Mouse (Mus musculus) liver, adult (tissue): ENCODE results near the gene Lrrc39.

ENCODE experiments used
- GATA4 ChIP-seq: IDR thresholded peaks from 2 replicates; pipeline ENCODE4 v1.6.1; 2014; ENCODE audit warnings: mild to moderate bottlenecking, low read length; ENCODE audit not compliant: insufficient replicate concordance

Gene Lrrc39

GRCm38 (mm10) chr3:116595603-116595991, 32.8 kb downstream of the Lrrc39 start:
- TF ChIP-seq GATA4: no peak

GRCm38 (mm10) chr3:116599705-116600104, 36.9 kb downstream of the Lrrc39 start:
- TF ChIP-seq GATA4: no peak

DNA sequence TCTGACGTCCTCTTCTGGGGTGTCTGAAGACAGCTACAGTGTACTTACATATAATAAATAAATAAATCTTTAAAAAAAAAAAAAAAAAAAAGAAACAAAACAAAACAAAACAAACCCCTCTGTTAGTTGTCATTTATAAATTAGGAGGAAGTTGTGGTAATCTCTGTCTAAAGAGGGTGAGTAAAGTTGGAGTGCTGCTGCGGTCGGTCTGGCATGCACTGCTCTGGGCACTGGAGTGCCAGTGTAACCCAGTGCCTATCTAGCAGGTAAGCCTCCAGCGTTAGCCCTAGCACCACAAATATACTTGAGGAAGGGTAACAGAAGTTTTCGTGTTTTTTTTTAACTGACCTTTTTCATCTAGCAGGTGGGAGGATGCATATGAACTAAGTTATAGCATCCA, 38.2 kb downstream of the Lrrc39 start:
- TF ChIP-seq GATA4: no peak

GRCm38 (mm10) chr3:116601781-116602180, 39.0 kb downstream of the Lrrc39 start:
- no peak for TF ChIP-seq GATA4

DNA sequence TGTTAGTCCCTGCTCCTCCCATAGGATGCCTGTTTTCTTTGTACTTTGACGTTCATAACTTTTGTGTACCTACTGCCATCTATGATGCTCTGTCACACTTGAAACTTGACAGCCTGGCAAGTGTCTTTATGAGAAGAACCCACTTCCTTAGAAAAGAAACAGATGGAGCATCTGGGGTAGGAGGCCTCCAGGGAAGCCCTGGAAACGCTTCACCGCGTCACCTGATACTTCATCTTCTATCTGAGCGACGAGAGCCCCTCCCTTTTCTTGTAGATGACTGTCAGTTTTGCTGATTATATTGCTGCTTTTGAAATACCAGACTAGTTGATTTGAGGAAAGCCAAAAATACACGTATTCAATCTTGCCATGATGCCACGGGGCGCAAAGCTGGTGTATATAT, 41.8 kb downstream of the Lrrc39 start:
- TF ChIP-seq GATA4: no peak

DNA sequence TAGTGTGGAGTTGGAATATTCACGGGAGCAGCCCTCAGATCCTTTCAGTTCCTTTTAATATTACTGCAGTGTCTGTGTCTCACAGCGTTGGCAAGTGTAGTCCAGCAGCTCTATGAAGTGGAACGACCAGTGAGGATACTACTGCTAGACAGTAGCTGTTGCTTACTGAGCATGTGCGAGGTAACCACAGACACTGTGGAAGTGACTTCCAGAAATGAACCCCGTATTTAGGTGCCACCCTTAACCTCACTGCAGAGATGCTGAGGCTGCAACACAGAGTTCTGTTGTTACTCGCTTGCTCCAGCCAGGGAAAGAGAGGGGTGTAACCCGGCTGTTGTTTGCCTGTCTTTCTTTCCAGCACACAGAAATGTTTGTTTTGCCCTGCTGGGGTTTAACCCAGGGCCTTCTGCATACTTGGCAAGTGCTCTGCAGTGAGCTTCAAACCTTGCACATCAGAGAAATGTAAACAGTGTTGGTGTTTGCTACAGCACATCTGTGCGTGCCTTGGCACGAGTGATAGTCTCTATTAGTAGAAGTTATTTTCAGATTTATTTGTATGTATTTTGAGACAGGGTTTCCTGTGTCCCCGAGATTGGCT, 51.6 kb downstream of the Lrrc39 start, which contains the start of gene Trmt13:
Gene Trmt13 (minus strand): TSS at position 293 of the 598 bp plus-strand sequence.
- TF ChIP-seq GATA4: no peak

DNA sequence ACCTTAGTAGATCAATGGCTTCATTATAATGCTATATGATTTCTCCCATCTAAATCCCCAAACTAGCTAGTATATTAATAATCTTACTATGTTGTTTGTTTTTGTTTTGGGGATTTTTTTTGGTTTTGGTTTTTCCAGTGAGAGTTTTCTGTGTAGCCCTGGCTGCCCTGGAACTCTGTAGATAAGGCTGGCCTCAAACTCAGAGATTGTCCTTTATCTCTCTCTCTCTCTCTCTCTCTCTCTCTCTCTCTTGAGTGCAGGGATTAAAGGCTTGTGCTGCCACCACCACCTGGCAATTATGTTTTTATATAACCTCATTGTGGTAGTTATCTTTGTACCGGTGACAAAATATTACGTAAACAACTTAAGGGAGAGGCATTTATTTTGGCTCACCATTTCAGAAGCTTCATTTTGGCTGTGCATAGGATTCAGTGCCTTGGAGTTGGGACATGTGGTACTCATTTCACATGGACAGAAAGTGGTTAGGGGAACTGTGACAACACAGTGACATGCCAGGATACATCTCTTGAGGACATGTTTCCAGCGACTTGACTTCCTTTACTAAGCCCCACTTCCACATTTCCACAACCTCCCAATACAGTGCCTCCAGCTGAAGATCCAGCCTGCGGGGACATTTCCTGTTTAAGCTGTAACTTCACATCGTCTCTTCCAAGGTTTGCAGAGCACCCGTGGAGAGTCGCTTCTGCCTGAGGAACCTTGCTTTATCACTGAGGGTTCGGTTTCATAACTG, 52.7 kb downstream of the Lrrc39 start:
- no peak for TF ChIP-seq GATA4

GRCm38 (mm10) chr3:116618855-116619254, 56.1 kb downstream of the Lrrc39 start:
- no peak for TF ChIP-seq GATA4

DNA sequence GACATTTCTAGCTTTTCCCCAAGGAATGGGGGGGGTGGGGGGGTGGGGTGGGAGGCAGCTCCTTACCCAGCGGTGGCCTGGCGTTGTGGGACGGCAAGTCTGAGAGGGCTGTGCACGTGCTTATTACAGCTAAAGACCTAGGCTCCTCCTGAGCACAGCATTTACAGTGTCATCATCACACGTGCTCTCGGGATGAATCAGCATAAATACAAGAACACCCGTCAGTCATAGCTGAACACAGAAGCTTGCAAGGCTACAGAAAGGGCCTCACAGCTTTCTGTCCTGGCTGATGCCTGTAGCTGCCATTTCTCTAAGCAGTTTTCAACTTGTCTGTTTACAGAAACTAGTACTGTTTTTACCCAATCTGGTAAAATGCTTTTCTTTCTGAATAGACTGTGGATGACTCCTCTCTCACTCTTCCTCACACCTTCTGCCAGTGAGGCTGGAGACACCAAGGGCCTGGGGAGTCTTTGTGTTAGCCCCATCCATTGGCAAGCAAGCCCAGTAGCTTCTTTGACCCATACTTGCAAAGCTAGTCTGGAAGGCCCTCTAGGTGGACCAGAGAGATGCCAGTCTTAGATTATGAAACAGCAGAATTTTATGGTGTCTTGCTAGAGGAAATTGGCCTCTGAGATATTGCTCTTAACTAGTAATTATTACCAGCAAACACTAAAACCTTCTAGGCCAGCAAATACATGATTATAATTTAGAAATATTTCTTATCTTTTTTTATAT, 58.0 kb downstream of the Lrrc39 start:
- no peak for TF ChIP-seq GATA4

DNA sequence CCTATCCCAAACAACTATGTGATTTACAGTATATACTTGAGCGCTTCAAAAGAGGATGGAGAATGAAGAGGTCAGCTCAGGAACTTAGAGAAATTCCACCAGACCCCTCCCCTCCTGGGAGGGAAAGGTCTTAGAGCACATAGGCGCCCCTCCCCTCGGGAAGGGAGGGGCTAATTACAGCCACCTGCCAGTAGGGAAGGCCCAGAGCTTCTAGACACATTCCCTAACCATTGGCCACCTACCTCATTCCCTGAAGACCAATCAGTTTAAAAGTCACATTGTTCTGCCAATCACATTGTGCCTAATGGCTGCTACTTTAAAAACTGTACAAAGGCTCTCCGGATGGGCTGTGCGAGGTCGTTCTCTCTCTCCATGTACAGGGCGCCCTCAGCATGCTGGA, 59.9 kb downstream of the Lrrc39 start:
- TF ChIP-seq GATA4: no peak

GRCm38 (mm10) chr3:116631459-116631858, 68.7 kb downstream of the Lrrc39 start:
- TF ChIP-seq GATA4: no peak
